Mouse (Mus musculus): ENCODE measurements around the gene Tns1. TPM values are rescaled to one million over a fixed set of nuclear protein-coding genes. Genes with fewer than 3 reads are reported as not detected.

Gene Tns1
- polyA plus RNA-seq, 1 experiment from 2014 or later, result 23.0 TPM

DNA sequence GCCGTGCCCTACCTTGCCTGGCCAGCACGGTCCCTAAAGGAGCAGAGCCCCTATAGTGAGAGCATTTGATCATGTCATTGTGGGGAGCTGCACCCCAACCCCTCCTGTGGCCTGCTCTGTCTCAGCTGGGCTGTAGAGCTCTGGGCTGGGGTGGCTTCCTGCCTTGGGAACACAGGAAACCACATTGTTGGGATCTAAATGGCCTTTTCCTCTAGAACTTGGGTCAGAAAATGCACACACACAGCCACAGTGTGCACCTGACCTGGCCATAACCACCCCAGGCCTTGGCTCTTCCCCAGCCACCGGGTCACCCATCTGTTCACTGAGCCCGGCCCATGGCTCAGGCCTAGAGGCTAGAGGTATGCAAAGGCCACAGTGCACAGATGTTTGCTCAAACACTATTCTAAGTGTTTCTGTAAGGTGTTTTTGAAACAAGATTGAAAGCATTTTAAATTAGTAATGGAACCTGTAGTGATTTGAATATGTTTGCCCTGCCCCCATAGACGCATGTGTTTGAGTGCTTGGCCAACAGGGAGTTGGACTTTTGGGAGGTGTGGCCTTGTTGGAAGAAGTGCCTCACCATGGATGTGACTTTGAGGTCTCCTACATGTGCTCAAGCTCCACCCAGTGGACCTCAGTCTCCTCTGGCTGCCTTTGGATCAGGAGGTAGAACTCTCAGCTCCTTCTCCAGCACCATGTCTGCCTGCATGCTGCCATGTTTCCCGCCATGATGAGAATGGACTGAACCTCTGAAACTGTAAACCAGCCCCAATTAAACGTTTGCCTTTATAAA is 49.4 kb downstream of the Tns1 start:
- WGBS (ENCODE audit: insufficient replicate concordance), result 59% methylated on average over 7 of the region's 7 CpGs
- Histone ChIP-seq H3K27ac (ENCODE audit: low read length) (no peak overlapping the region), H3K36me3 (ENCODE audit: control insufficient read depth, insufficient read depth) (no peaks in the 10 kb centered on the region), H3K4me3 (ENCODE audit: low read depth, low read length) (no peak overlapping the region), H3K4me1 (ENCODE audit: control insufficient read depth, low read depth, low read length) (no peaks in the 10 kb centered on the region), H3K4me2 (ENCODE audit: low read depth, low read length) (no peak overlapping the region), H3K9ac (ENCODE audit: low read depth, low read length) (no peak overlapping the region), H3K9me3 (replicated peaks; ENCODE audit: control insufficient read depth, low read length) (no peaks in the 10 kb centered on the region), H3K27me3 (ENCODE audit: control insufficient read depth, insufficient read depth, low read depth, low read length) (no peaks in the 10 kb centered on the region)
- peak; percentile 32; the same call in 1 of the 2 replicates for ATAC-seq (ENCODE audit: low read depth)

DNA sequence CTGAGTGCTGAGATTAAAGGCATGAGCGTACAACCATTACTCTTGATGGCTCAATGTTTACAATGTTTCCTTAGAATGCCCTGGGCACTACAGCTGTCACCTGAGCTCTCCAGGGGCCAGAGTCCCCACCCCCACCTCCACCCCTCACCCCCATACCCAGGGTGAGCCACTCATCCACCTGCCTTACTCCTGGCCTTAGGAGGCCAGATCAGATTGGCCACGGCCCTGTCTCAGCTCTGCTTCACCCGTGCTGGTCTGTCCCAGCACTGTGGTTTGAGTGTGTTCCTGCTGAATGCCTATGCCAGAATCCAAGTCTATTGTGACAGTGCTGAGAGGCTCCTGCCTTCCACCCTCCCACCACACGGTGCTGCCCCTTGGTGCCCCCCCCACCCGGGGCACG is 50.5 kb downstream of the Tns1 start:
- no peak overlapping the region for H3K4me3 ChIP-seq (ENCODE audit: low read depth, low read length)
- ATAC-seq (ENCODE audit: low read depth), result no peak
- H3K36me3 ChIP-seq (ENCODE audit: control insufficient read depth, insufficient read depth), result no peaks in the 10 kb centered on the region
- 47% methylated on average over 6 of the region's 6 CpGs for WGBS (ENCODE audit: insufficient replicate concordance)
- H3K27me3 ChIP-seq (ENCODE audit: control insufficient read depth, insufficient read depth, low read depth, low read length), result no peaks in the 10 kb centered on the region
- H3K27ac ChIP-seq (ENCODE audit: low read length), result no peak overlapping the region
- no peaks in the 10 kb centered on the region for H3K9me3 ChIP-seq (replicated peaks; ENCODE audit: control insufficient read depth, low read length)
- no peak overlapping the region for H3K4me2 ChIP-seq (ENCODE audit: low read depth, low read length)
- H3K9ac ChIP-seq (ENCODE audit: low read depth, low read length), result no peak overlapping the region
- H3K4me1 ChIP-seq (ENCODE audit: control insufficient read depth, low read depth, low read length), result no peaks in the 10 kb centered on the region; the same call in 1 of the 2 replicates

DNA sequence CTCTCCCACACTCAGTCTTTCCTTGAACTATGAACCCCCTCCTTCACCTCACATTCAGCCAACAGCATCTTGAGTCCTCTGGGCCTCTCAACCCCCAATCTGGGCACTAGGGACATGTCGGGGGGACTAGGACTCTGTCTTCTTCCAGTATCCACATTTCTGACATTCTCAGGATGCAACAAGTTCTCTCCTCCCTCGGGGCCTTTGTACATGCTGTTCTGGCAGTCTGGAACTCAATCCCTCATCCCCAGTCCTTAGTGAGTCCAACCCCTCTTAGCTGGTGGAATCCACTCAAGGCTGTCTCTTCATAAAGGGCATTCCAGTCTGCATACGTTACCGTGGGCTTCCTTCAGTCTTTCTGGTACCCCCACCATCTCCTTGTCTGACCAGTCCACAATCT is 53.5 kb downstream of the Tns1 start:
- Histone ChIP-seq H3K36me3 (ENCODE audit: control insufficient read depth, insufficient read depth) (no peaks in the 10 kb centered on the region), H3K4me1 (ENCODE audit: control insufficient read depth, low read depth, low read length) (peaks cover 5% of the 10 kb centered on the region; the same call in 1 of the 2 replicates), H3K9ac (ENCODE audit: low read depth, low read length) (no peak overlapping the region), H3K9me3 (replicated peaks; ENCODE audit: control insufficient read depth, low read length) (no peaks in the 10 kb centered on the region), H3K4me3 (ENCODE audit: low read depth, low read length) (no peak overlapping the region), H3K27ac (ENCODE audit: low read length) (no peak overlapping the region), H3K4me2 (ENCODE audit: low read depth, low read length) (no peak overlapping the region), H3K27me3 (ENCODE audit: control insufficient read depth, insufficient read depth, low read depth, low read length) (peaks cover 4% of the 10 kb centered on the region; the same call in 1 of the 2 replicates)
- 62% methylated on average over 4 of the region's 4 CpGs for WGBS (ENCODE audit: insufficient replicate concordance)
- ATAC-seq (ENCODE audit: low read depth), result no peak

DNA sequence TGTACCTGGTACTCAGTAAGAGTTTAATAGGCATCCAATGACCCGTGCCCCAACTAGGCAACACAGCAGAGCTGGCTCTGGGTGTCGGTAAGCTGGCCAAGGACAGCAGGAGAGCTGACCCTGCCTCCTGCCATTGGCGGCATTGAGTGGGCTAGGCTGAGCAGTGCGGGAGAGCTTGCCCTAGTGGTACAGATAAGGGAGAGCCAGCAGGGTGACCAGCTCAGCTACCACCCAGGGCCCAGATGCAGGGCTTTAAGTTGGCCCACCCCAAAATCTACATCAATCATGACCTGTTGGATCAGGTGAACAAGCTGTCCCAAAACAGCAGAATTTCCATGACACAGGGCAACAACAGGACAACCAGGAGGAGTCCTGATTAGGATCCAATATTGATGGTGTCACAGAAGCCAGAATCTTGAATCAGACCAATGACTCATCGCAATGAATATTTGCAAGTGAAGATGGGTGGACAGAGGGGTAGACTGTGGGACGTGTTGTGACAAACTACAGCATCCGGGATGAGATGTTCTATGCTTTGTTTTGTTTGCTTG is 54.2 kb downstream of the Tns1 start:
- peaks cover 4% of the 10 kb centered on the region; the same call in 1 of the 2 replicates for H3K27me3 ChIP-seq (ENCODE audit: control insufficient read depth, insufficient read depth, low read depth, low read length)
- H3K4me2 ChIP-seq (ENCODE audit: low read depth, low read length), result no peak overlapping the region
- no peak for ATAC-seq (ENCODE audit: low read depth)
- H3K4me1 ChIP-seq (ENCODE audit: control insufficient read depth, low read depth, low read length), result peaks cover 5% of the 10 kb centered on the region; the same call in 1 of the 2 replicates
- no peak overlapping the region for H3K9ac ChIP-seq (ENCODE audit: low read depth, low read length)
- H3K36me3 ChIP-seq (ENCODE audit: control insufficient read depth, insufficient read depth), result no peaks in the 10 kb centered on the region
- H3K27ac ChIP-seq (ENCODE audit: low read length), result no peak overlapping the region
- no peak overlapping the region for H3K4me3 ChIP-seq (ENCODE audit: low read depth, low read length)
- H3K9me3 ChIP-seq (replicated peaks; ENCODE audit: control insufficient read depth, low read length), result no peaks in the 10 kb centered on the region
- 60% methylated on average over 7 of the region's 7 CpGs for WGBS (ENCODE audit: insufficient replicate concordance)

DNA sequence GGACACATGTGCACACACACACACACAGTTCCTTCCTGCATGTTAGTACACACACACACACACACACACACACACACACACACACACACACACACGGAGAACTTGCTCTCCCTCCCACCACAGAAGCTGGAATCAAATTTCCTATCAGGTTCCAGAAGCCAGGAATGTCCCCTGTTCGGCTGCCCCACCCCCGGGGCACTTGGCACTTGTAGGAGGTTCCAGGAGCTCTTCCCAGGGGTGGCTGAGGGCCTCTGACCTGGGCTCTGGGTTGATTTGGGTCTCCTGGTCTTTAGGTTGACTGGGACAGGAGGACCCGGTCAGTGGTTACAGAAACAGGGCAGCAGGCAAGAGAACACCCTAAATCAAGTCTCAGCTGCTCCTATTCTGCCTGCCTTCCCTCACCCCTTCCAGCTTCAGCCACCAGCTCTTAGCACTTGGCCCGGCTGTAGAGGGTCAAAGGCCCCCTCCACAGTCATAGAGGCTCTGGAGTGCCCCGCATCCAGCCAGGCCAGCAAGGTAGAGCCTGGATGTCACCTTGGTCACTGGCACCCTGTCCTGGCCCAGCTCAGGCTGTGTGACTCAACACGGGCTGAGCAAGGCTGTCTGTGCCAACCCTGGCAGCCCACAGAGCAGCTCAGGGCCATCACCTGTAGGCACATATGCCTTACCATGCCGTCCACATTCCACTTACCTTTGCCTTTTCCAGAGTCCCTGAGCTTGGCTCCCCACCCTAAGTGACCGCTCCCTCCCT is 55.0 kb downstream of the Tns1 start:
- H3K4me2 ChIP-seq (ENCODE audit: low read depth, low read length), result no peak overlapping the region
- no peak overlapping the region; the same call in 1 of the 2 replicates for H3K4me3 ChIP-seq (ENCODE audit: low read depth, low read length)
- H3K9ac ChIP-seq (ENCODE audit: low read depth, low read length), result no peak overlapping the region
- no peak overlapping the region for H3K27ac ChIP-seq (ENCODE audit: low read length)
- no peaks in the 10 kb centered on the region for H3K9me3 ChIP-seq (replicated peaks; ENCODE audit: control insufficient read depth, low read length)
- 0 out of 2 replicates have a peak, but pooled peaks have one; percentile 21 for ATAC-seq (ENCODE audit: low read depth)
- H3K36me3 ChIP-seq (ENCODE audit: control insufficient read depth, insufficient read depth), result no peaks in the 10 kb centered on the region
- peaks cover 4% of the 10 kb centered on the region; the same call in 1 of the 2 replicates for H3K27me3 ChIP-seq (ENCODE audit: control insufficient read depth, insufficient read depth, low read depth, low read length)
- 45% methylated on average over 9 of the region's 9 CpGs for WGBS (ENCODE audit: insufficient replicate concordance)
- H3K4me1 ChIP-seq (ENCODE audit: control insufficient read depth, low read depth, low read length), result peaks cover 5% of the 10 kb centered on the region; the same call in 1 of the 2 replicates

DNA sequence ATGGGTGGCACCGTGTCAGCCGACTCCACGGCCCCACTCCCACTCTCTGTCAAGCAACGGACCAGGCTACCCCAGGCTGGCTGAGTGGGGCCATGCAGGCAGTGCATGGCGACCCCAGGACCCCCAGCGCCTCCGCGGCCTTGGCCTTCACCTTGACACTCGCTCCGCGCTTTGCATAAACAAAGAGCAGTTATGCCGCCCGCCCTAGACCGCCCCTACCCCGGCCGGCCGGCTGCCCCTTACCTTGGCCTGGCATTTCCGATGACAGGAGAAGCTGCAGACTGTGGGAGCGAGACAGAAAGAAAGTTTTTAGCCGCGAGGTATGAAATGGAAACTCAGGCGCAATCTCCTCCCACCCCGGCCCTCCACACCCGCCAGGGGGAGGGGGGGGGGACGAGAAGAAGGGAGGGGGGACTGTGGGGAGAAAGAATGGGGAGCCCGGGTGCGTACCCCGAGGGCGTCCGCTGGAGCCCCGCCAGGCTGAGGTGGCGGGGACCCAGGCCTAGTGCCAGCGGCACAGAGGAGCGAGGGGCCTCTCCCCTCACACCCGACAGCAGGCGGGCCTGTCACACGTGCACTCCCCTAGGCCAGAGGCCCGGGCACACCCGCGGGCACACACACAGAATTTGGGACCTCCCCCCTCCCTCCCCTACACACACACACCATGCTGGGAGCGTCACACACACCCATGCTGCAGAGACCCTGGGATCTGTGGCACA is 55.7 kb downstream of the Tns1 start:
- WGBS (ENCODE audit: insufficient replicate concordance), result 7% methylated on average over 34 of the region's 41 CpGs
- Histone ChIP-seq H3K36me3 (ENCODE audit: control insufficient read depth, insufficient read depth) (no peaks in the 10 kb centered on the region), H3K9me3 (replicated peaks; ENCODE audit: control insufficient read depth, low read length) (no peaks in the 10 kb centered on the region), H3K4me2 (ENCODE audit: low read depth, low read length) (peak overlapping the region; percentile 65), H3K27me3 (ENCODE audit: control insufficient read depth, insufficient read depth, low read depth, low read length) (peaks cover 4% of the 10 kb centered on the region; the same call in 1 of the 2 replicates), H3K27ac (ENCODE audit: low read length) (no peak overlapping the region), H3K9ac (ENCODE audit: low read depth, low read length) (peak overlapping the region; percentile 41; the same call in 1 of the 2 replicates), H3K4me3 (ENCODE audit: low read depth, low read length) (peak overlapping the region; percentile 51), H3K4me1 (ENCODE audit: control insufficient read depth, low read depth, low read length) (peaks cover 5% of the 10 kb centered on the region; the same call in 1 of the 2 replicates)
- peak; percentile 50 for ATAC-seq (ENCODE audit: low read depth)

DNA sequence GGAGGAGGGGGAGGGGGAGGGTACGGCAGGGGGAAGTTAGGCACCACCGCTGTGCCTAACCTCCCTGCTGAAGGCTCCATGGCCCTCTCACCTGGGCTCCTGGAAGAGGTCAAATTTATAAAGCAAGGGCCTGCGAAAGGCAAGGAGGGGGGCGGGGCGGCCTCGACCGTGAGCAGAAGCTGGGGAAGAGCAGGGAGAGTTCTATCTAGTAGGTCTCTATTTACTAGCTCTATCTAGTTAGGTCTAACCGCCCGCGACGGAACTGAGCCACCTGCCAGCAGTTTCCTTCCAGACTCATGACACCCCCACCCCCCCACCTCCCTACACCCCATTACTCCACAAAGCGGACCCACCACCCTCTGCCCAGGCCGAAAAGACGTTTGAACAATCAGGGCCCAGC is 56.4 kb downstream of the Tns1 start:
- Histone ChIP-seq H3K4me3 (ENCODE audit: low read depth, low read length) (peak overlapping the region; percentile 51), H3K9me3 (replicated peaks; ENCODE audit: control insufficient read depth, low read length) (no peaks in the 10 kb centered on the region), H3K27ac (ENCODE audit: low read length) (no peak overlapping the region), H3K27me3 (ENCODE audit: control insufficient read depth, insufficient read depth, low read depth, low read length) (peaks cover 4% of the 10 kb centered on the region; the same call in 1 of the 2 replicates), H3K36me3 (ENCODE audit: control insufficient read depth, insufficient read depth) (no peaks in the 10 kb centered on the region), H3K9ac (ENCODE audit: low read depth, low read length) (no peak overlapping the region), H3K4me1 (ENCODE audit: control insufficient read depth, low read depth, low read length) (peaks cover 5% of the 10 kb centered on the region; the same call in 1 of the 2 replicates), H3K4me2 (ENCODE audit: low read depth, low read length) (peak overlapping the region; percentile 65)
- ATAC-seq (ENCODE audit: low read depth), result no peak
- WGBS (ENCODE audit: insufficient replicate concordance), result 15% methylated on average over 14 of the region's 14 CpGs

DNA sequence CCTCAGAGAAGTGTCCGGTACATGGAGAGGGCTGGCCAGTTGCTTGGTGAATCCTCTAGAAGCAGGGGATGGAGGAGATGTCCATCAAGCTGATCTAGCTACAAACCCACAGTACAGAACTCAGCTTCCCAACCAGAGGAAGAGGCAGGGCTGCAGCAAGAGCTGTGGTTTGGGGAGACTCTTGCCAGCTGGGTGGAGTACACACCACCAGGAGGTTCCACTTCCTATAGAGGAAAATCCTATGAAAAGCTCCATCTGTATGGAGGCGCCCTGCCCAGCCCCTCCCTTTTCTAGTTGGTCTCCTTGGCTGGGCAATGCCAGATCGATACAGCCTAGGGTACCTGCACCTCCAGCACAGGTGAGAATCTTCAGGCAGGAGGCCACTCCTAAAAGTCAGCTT is 57.7 kb downstream of the Tns1 start:
- ATAC-seq (ENCODE audit: low read depth), result no peak
- no peak overlapping the region for H3K9ac ChIP-seq (ENCODE audit: low read depth, low read length)
- no peak overlapping the region for H3K4me3 ChIP-seq (ENCODE audit: low read depth, low read length)
- peaks cover 5% of the 10 kb centered on the region; the same call in 1 of the 2 replicates for H3K4me1 ChIP-seq (ENCODE audit: control insufficient read depth, low read depth, low read length)
- no peaks in the 10 kb centered on the region for H3K9me3 ChIP-seq (replicated peaks; ENCODE audit: control insufficient read depth, low read length)
- no peak overlapping the region for H3K4me2 ChIP-seq (ENCODE audit: low read depth, low read length)
- H3K27me3 ChIP-seq (ENCODE audit: control insufficient read depth, insufficient read depth, low read depth, low read length), result peaks cover 4% of the 10 kb centered on the region; the same call in 1 of the 2 replicates
- no peaks in the 10 kb centered on the region for H3K36me3 ChIP-seq (ENCODE audit: control insufficient read depth, insufficient read depth)
- WGBS (ENCODE audit: insufficient replicate concordance), result 69% methylated on average over 3 of the region's 3 CpGs
- no peak overlapping the region for H3K27ac ChIP-seq (ENCODE audit: low read length)
